Mouse (Mus musculus): ENCODE data around the gene Igfbp7. TPM values are rescaled to one million over a fixed set of nuclear protein-coding genes. Genes with fewer than 3 reads are reported as not detected.

The Igfbp7 gene
- total and polyA plus RNA-seq, 3 experiments: 0.07 TPM; not detected in 2

DNA sequence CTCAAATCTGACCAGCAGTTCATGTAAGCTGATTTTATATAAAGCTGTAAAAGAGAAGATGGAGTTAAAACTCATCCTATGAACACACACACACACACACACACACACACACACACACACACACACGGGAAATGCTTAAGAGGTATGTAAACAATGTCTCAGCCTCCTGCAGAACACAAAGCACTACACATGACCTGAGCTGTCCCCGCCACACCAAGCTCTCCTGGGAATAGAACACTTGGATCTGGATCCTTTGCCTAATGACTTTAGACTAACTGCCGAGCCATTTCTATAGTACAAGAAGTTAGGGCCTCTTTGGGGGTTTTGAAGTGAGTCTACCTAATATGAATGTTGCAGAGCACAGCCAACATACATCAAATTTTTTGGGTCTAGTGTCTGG is 45.7 kb downstream of the Igfbp7 start:
- Histone ChIP-seq H3K36me3 (ENCODE audit: control insufficient read depth in 1 of 2, insufficient read depth in 2 of 2, low read length in 2 of 2) (no peaks in the 10 kb centered on the region), H3K9me3 (replicated peaks; ENCODE audit: insufficient read depth, low read length) (no peaks in the 10 kb centered on the region), H3K27me3 (ENCODE audit: control insufficient read depth in 1 of 2, insufficient read depth in 2 of 2, low read length in 2 of 2) (peaks cover 2 to 11% of the 10 kb centered on the region in 2 experiments), H3K27ac (ENCODE audit: control insufficient read depth, low read depth, low read length) (no peak overlapping the region), H3K4me3 (ENCODE audit: control insufficient read depth in 1 of 2, insufficient read depth in 1 of 2, low read depth in 2 of 2, low read length in 2 of 2) (no peak overlapping the region), H3K79me2 (ENCODE audit: control insufficient read depth, insufficient read depth, low read length, poor library complexity) (no peaks in the 10 kb centered on the region), H3K4me1 (ENCODE audit: control insufficient read depth in 1 of 2, insufficient read depth in 2 of 2, low read length in 2 of 2) (no peaks in the 10 kb centered on the region), H3K9ac (ENCODE audit: control insufficient read depth, low read depth, low read length, poor library complexity, severe bottlenecking) (no peak overlapping the region)
- no peak for TF ChIP-seq SMC3 (IDR thresholded peaks at IDR 0.05; ENCODE audit: low read depth, low read length)
- no peak for TF ChIP-seq ZMIZ1 (IDR thresholded peaks at IDR 0.05; ENCODE audit: low read depth, low read length)
- no peak for TF ChIP-seq UBTF (IDR thresholded peaks at IDR 0.05; ENCODE audit: borderline replicate concordance, insufficient read depth, low read depth, low read length)
- TF ChIP-seq MAFK (IDR thresholded peaks at IDR 0.05; ENCODE audit: borderline replicate concordance, low read depth, low read length): no peak
- TF ChIP-seq MAZ (IDR thresholded peaks at IDR 0.05; ENCODE audit: low read depth, low read length): no peak
- DNase-seq (ENCODE audit: low read depth, low spot score): no peak

DNA sequence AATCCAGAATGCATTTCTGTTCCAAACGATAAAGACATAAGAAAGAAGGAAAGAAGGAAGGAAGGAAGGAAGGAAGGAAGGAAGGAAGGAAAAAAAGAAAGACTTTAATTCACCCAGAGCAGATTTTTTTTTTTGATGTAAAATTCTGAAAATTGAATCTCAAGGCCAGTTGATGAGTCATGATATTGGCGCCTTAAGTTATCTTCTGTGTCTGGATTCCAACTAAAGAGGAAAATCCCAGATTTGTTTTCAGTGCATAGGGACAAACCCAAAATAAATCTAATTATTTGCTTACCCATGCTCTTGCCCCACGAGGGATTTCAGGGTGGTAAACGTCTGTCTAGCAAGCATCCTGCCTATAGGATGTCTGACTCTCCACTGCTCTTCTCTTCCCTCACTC is 46.8 kb downstream of the Igfbp7 start:
- Histone ChIP-seq H3K9me3 (replicated peaks; ENCODE audit: insufficient read depth, low read length) (no peaks in the 10 kb centered on the region), H3K27ac (ENCODE audit: control insufficient read depth, low read depth, low read length) (no peak overlapping the region), H3K79me2 (ENCODE audit: control insufficient read depth, insufficient read depth, low read length, poor library complexity) (no peaks in the 10 kb centered on the region), H3K4me3 (ENCODE audit: control insufficient read depth in 1 of 2, insufficient read depth in 1 of 2, low read depth in 2 of 2, low read length in 2 of 2) (no peak overlapping the region), H3K4me1 (ENCODE audit: control insufficient read depth in 1 of 2, insufficient read depth in 2 of 2, low read length in 2 of 2) (no peaks in the 10 kb centered on the region), H3K9ac (ENCODE audit: control insufficient read depth, low read depth, low read length, poor library complexity, severe bottlenecking) (no peak overlapping the region), H3K36me3 (ENCODE audit: control insufficient read depth in 1 of 2, insufficient read depth in 2 of 2, low read length in 2 of 2) (no peaks in the 10 kb centered on the region), H3K27me3 (ENCODE audit: control insufficient read depth in 1 of 2, insufficient read depth in 2 of 2, low read length in 2 of 2) (peaks cover 2 to 11% of the 10 kb centered on the region in 2 experiments)
- no peak for TF ChIP-seq RAD21 (IDR thresholded peaks at IDR 0.05; ENCODE audit: low read depth, low read length)
- DNase-seq (ENCODE audit: low read depth, low spot score): no peak

DNA sequence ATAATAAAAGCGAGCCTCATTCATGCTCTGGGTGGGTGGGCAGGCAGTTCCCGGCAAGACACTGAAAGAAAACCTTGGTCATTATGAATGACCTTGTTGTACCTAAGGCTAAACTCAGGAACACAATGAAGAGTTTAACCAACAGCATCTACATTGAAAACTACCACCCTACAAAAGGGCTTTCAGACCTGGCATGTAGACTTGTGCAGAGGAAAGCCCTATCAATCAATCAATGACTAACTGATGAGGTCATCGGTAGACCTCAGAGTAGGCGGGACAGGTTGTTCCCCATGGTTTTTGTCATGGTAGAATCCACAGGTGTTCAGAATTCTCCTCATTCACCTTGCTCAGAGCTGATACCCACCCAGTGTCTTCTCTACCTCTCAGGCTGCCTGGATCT is 47.9 kb downstream of the Igfbp7 start:
- Histone ChIP-seq H3K9ac (ENCODE audit: control insufficient read depth, low read depth, low read length, poor library complexity, severe bottlenecking) (no peak overlapping the region), H3K9me3 (replicated peaks; ENCODE audit: insufficient read depth, low read length) (no peaks in the 10 kb centered on the region), H3K36me3 (ENCODE audit: control insufficient read depth in 1 of 2, insufficient read depth in 2 of 2, low read length in 2 of 2) (no peaks in the 10 kb centered on the region), H3K79me2 (ENCODE audit: control insufficient read depth, insufficient read depth, low read length, poor library complexity) (no peaks in the 10 kb centered on the region), H3K27ac (ENCODE audit: control insufficient read depth, low read depth, low read length) (no peak overlapping the region), H3K4me3 (ENCODE audit: control insufficient read depth in 1 of 2, insufficient read depth in 1 of 2, low read depth in 2 of 2, low read length in 2 of 2) (no peak overlapping the region), H3K27me3 (ENCODE audit: control insufficient read depth in 1 of 2, insufficient read depth in 2 of 2, low read length in 2 of 2) (peaks cover 2 to 9% of the 10 kb centered on the region in 2 experiments; a peak in 3 of 4 replicates), H3K4me1 (ENCODE audit: control insufficient read depth in 1 of 2, insufficient read depth in 2 of 2, low read length in 2 of 2) (no peaks in the 10 kb centered on the region)
- DNase-seq (ENCODE audit: low read depth, low spot score): no peak
- TF ChIP-seq KAT2A (conservative IDR thresholded peaks at IDR 0.05; ENCODE audit: low read depth, low read length): no peak
- no peak for TF ChIP-seq MAZ (IDR thresholded peaks at IDR 0.05; ENCODE audit: low read depth, low read length)
- TF ChIP-seq MAX (IDR thresholded peaks at IDR 0.05; ENCODE audit: low read length): no peak
- TF ChIP-seq NELFE (IDR thresholded peaks at IDR 0.05; ENCODE audit: low read depth, low read length): no peak
- TF ChIP-seq CHD1 (IDR thresholded peaks at IDR 0.05; ENCODE audit: low read depth, low read length): no peak
- TF ChIP-seq MAFK (IDR thresholded peaks at IDR 0.05; ENCODE audit: borderline replicate concordance, low read depth, low read length): no peak
- TF ChIP-seq TAL1 (IDR thresholded peaks at IDR 0.05; ENCODE audit: low read length): no peak
- no peak for TF ChIP-seq UBTF (IDR thresholded peaks at IDR 0.05; ENCODE audit: borderline replicate concordance, insufficient read depth, low read depth, low read length)
- TF ChIP-seq TCF12 (IDR thresholded peaks at IDR 0.05; ENCODE audit: low read depth, low read length): no peak
- no peak for TF ChIP-seq USF2 (IDR thresholded peaks at IDR 0.05; ENCODE audit: borderline replicate concordance in 1 of 2, insufficient read depth in 1 of 2, low read depth in 1 of 2, low read length in 2 of 2)
- no peak for TF ChIP-seq CTCF (IDR thresholded peaks at IDR 0.05 in 2 of 3, conservative IDR thresholded peaks at IDR 0.05 in 1 of 3; ENCODE audit: control insufficient read depth in 1 of 3, insufficient read depth in 1 of 3, low read depth in 2 of 3, low read length in 3 of 3, poor library complexity in 1 of 3, severe bottlenecking in 1 of 3)
- TF ChIP-seq BHLHE40 (IDR thresholded peaks at IDR 0.05; ENCODE audit: borderline replicate concordance, low read depth, low read length): no peak
- TF ChIP-seq ETS1 (IDR thresholded peaks at IDR 0.05; ENCODE audit: low read depth, low read length): no peak
- no peak for TF ChIP-seq ZC3H11A (IDR thresholded peaks at IDR 0.05; ENCODE audit: low read depth, low read length)
- TF ChIP-seq ZMIZ1 (IDR thresholded peaks at IDR 0.05; ENCODE audit: low read depth, low read length): no peak
- TF ChIP-seq SIN3A (IDR thresholded peaks at IDR 0.05; ENCODE audit: low read length): no peak
- TF ChIP-seq RAD21 (IDR thresholded peaks at IDR 0.05; ENCODE audit: low read depth, low read length): no peak

Data from MEL (cell line).